Mouse (Mus musculus): ENCODE results near the gene Spink8.
"Not testable (repeated sequence)": the region's sequence is repeated elsewhere in the genome, so short reads cannot be mapped to it uniquely, and the experiment has no call there.

Gene Spink8

GRCm38 (mm10) chr9:109811980-109812379 lies at the start of gene Spink8:
Spink8 (plus strand) TSS chr9:109812280.
- no peak for DNase-seq (ENCODE audit: low spot score)

DNA sequence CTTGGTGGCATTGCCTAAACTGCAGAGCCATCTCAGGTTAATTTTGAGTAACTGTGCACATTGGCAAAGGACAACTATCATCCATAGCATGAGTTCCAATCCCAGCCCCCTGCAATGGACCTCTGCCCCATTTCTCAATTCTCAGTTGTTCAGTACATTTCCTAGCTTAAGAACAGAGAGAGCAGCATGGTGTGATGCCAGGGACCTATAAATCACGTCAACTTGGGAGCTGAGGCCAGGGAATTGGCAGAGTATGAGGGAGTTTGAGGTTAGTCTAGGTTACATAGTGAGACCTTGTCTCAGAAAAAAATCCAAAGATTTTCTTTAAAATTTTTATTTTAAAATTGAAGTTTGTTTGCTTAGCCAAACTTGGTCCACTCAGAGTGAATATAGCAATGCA lies 45.2 kb upstream of the Spink8 start:
- DNase-seq (ENCODE audit: low spot score) = not testable (repeated sequence)

DNA sequence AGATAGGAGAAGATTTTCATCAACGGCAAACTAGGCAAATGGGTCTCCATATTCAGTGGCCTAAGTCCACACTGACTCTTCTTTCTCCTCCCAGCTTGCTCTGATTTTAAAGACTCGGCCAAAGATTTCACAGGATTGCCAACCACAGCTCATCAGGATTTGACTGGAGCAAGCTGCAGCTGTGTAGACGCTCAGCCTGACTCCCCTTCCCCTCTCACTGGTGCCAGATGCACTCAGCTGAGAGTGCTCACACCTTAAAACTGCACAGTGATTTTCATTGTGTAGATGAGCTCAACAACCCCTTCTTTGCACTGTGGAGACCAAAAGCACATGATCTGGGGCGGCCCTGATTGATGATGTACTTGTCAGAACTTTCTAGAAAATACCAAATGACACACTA lies 21.5 kb upstream of the Spink8 start, which contains the start of gene Fbxw27:
Fbxw27 (minus strand) TSS at position 101 of the 400 bp plus-strand sequence.
- not testable (repeated sequence) for DNase-seq (ENCODE audit: low spot score)

GRCm38 (mm10) chr9:109795221-109795620 lies 16.9 kb upstream of the Spink8 start:
- no peak for DNase-seq (ENCODE audit: low spot score)

DNA sequence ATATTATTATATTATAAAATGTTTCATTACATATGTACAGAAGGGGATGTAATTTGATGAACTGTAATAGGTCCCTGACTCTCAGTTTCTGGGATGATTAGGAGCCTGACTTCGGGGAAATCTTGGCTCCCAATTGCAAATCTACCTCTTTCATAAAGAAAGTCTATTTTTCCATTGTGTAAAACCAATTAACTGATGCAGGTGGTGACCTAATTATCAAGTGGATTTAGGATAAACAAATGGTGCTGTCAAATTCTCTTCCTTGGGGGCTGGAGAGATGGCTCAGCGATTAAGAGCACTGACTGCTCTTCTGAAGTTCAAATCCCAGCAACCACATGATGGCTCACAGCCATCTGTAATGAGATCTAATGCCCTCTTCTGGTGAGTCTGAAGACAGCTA lies 16.3 kb upstream of the Spink8 start:
- no peak for DNase-seq (ENCODE audit: low spot score)

- peak; percentile 11 for DNase-seq (ENCODE audit: low spot score)
Observed at GRCm38 (mm10) chr9:109798051-109798450, 14.0 kb upstream of the Spink8 start.

GRCm38 (mm10) chr9:109805596-109805995 lies 6.5 kb upstream of the Spink8 start:
- DNase-seq (ENCODE audit: low spot score) = not testable (repeated sequence)

- DNase-seq (ENCODE audit: low spot score) = no peak
Observed at GRCm38 (mm10) chr9:109806260-109806659, 5.8 kb upstream of the Spink8 start.

DNA sequence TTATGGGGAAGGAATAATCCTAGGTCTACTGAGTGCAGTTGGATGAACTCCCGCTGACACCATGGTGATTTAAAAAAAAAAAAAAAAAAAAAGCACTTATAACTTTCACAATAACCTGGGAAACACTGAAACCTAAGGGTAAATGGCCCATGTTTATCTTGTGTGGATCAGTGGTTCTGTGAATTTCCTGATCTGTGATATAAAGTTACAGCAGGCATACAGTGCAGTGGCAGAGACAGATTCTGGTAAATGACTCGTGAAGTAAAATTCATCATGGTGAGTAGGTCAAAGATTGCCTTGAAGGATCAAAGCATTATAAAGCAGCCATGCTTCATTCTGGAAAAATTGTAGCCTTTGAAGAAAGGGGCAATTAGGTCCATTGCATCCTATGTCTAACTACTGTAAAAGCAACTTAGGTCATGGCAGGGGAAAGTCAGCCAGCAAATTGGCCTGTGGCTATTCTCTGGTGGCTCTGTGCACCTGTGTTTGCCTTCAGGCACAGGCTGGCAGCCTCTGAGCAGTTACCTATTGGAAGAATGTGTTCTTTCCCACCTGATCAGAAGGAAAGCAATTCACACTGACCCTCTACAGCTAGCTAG lies 5.3 kb upstream of the Spink8 start:
- no peak for DNase-seq (ENCODE audit: low spot score)

- DNase-seq (ENCODE audit: low spot score) = no peak
Observed at GRCm38 (mm10) chr9:109807898-109808297, 4.2 kb upstream of the Spink8 start.

- DNase-seq (ENCODE audit: low spot score) = no peak
Observed at GRCm38 (mm10) chr9:109813424-109813823, 1.3 kb downstream of the Spink8 start.

- no peak for DNase-seq (ENCODE audit: low spot score)
Observed at GRCm38 (mm10) chr9:109816341-109816740, 4.3 kb downstream of the Spink8 start.

GRCm38 (mm10) chr9:109825739-109826138 lies 13.7 kb downstream of the Spink8 start:
- DNase-seq (ENCODE audit: low spot score) = no peak

GRCm38 (mm10) chr9:109826181-109826580 lies 14.1 kb downstream of the Spink8 start:
- DNase-seq (ENCODE audit: low spot score) = no peak

DNA sequence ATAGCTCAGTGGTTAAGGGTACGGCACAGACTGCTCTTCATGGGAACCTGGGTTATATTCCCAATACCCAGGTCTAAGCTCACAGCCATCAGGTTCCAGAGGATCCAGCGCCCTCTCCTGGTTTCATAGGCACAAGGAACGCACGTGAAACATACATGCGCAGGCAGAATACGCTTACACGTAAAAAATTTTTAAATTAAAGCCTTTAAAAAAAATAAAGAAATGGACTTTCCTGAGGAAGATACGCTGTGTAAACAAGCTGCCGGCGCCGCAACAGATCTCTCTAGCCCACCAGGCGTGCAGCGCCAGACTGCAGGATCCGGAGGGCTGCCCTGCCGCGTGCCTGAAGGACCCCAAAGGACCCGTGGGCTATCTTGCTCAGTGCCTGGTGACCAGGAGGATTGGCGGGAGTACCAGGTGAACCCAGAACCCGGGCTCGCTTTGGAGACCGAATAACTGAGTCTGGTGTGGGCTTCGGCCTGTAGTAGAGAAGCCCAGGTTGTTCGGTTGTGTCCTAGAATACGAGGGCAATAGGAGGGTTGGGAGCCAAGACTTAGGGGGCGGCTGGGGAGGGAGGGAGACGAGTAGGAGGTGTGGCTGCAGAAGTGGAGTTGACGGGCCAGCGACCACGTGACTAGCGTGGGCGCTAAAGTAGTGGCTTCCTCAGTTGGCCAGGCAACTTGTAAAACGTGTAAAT lies 20.5 kb downstream of the Spink8 start, which contains the start of gene Nme6:
Nme6 (plus strand) TSS at position 359 of the 697 bp plus-strand sequence.
- DNase-seq (ENCODE audit: low spot score) = peak; percentile 85

DNA sequence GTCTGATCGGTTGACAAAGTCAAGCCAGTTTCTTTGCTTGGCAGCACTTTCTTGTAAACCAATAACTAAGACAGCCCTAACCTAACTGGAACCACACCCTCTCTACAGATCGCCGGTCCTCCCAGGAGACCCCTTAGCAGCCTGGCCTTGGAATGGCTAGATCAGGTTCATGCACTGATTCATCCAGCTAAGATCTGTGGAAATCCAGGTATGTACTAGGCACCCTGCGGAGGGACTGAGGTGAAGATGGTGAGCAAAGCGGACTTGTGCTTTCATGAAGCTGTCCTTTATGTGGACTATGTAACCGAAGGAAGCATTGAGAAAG lies 21.0 kb downstream of the Spink8 start:
- no peak for DNase-seq (ENCODE audit: low spot score)

- DNase-seq (ENCODE audit: low spot score) = peak; percentile 17
Observed at GRCm38 (mm10) chr9:109849312-109849758, 37.3 kb downstream of the Spink8 start, which contains the start of gene Camp. Camp (minus strand) TSS chr9:109849617.

DNA sequence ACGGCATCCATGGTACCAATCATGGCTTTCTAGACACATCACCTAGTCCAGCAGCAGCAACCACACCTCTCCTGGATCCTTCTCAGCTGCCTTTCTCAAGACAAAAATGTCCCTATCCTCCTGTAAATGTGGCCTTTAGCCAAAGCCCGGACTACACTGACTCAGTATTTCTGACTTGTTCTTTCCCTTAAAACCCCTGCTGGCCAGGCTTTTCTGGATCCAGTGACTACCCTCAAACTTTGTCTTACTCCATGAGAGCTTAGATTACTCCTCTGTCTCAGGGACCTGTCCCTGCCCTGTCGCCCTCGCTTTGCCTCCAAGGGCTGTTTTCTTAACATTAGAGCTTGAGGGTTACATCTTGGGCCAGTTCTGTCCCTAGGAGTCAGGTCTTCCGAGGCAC lies 38.0 kb downstream of the Spink8 start:
- no peak for DNase-seq (ENCODE audit: low spot score)

DNA sequence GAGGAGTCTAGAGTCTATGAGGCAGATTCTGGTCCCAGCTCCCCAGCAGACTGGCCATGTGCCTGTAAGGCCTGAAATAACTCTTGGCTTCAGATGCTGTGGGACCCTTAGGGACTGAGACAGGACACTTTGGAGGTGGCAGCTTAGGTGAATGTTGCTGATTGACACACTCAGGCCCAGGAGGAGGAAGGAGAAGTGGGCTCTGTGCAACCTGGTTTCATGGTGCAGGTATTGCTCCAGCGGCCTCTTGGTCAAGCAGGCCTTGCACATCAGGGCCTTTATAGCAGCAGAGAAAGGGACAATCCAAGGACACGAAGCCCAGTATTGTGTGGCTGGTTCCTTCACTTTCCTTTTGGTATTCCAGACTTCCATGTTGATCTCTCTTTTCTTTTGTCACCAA lies 42.3 kb downstream of the Spink8 start:
- DNase-seq (ENCODE audit: low spot score) = no peak

GRCm38 (mm10) chr9:109855947-109856346 lies 43.9 kb downstream of the Spink8 start:
- no peak for DNase-seq (ENCODE audit: low spot score)

GRCm38 (mm10) chr9:109862397-109863044 lies 50.4 kb downstream of the Spink8 start:
- peak; percentile 86 for DNase-seq (ENCODE audit: low spot score)

GRCm38 (mm10) chr9:109863085-109863484 lies 51.0 kb downstream of the Spink8 start:
- no peak for DNase-seq (ENCODE audit: low spot score)

DNA sequence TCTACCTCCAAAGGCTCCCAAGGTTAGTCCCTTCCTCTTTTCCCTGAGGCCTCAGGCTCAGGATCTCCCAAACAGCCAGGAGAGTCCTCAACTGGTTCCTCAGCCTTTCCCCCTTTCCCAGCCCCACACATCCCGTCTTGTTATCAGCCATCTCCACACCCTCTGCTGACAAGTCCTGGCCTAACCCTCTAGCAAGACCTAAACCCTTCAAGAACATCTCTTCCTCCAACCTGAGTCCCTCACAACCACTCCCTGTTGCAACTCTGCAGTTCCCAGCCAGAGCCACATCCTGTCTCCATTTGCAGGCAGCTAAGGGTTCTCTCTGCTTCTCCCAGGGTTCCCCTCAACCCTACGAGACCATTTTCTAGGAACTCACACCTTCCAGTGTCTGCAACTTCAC lies 54.1 kb downstream of the Spink8 start:
- DNase-seq (ENCODE audit: low spot score) = no peak
